Mouse (Mus musculus) neural tube, embryonic 13.5 days (tissue): ENCODE results near the gene Mt1. TPM values are rescaled to one million over a fixed set of nuclear protein-coding genes. Genes with fewer than 3 reads are reported as not detected.
A peak's percentile ranks its signal among the peaks of the same experiment; 100 is the strongest.

Experiments
- ATAC-seq: fragments of 200-750 bp; cut with Nextera tagmentation; 2 replicates; pipeline ENCODE4 v1.8.0; 2017; ENCODE audit warnings: low read depth, mild to moderate bottlenecking, moderate TSS enrichment, moderate library complexity
- H3K27ac ChIP-seq: fragments of 300-500 bp; sonication (generic); replicated peaks from 2 replicates; pipeline ENCODE4 v1.5.1; 2015; ENCODE audit warnings: moderate library complexity, mild to moderate bottlenecking, inconsistent platforms
- H3K27me3 ChIP-seq: fragments of 300-500 bp; sonication (generic); 2 replicates; pipeline ENCODE4 v1.6.1; 2015; ENCODE audit warnings: mild to moderate bottlenecking, inconsistent platforms
- H3K36me3 ChIP-seq: fragments of 300-500 bp; sonication (generic); 2 replicates; pipeline ENCODE4 v1.6.1; 2015; ENCODE audit warnings: mild to moderate bottlenecking, inconsistent platforms
- H3K4me1 ChIP-seq: fragments of 300-500 bp; sonication (generic); replicated peaks from 2 replicates; pipeline ENCODE4 v1.6.1; 2015; ENCODE audit warnings: inconsistent platforms
- H3K4me2 ChIP-seq: fragments of 300-500 bp; sonication (generic); 2 replicates; pipeline ENCODE4 v1.6.1; 2015; ENCODE audit warnings: inconsistent platforms, mild to moderate bottlenecking, moderate library complexity
- H3K4me3 ChIP-seq: fragments of 300-500 bp; sonication (generic); 2 replicates; pipeline ENCODE4 v1.5.1; 2015; ENCODE audit warnings: mild to moderate bottlenecking, inconsistent platforms
- H3K9ac ChIP-seq: fragments of 300-500 bp; sonication (generic); 2 replicates; pipeline ENCODE4 v1.6.1; 2015; ENCODE audit warnings: moderate library complexity, mild to moderate bottlenecking, inconsistent platforms
- H3K9me3 ChIP-seq: fragments of 300-500 bp; sonication (generic); 2 replicates; pipeline ENCODE4 v1.6.1; 2016; ENCODE audit warnings: inconsistent platforms
- WGBS: fragments of 180-500 bp; shearing (Covaris S2); methylation state at CpG from one replicate; pipeline ENCODE4 v1.1.7; 2015; 5-methylcytosine and 5-hydroxymethylcytosine counted together
- polyA plus RNA-seq: library from polyadenylated mRNA; unstranded; fragments of >200 nt; fragmentation: Nextera tagmentation; extraction: Ambion mirVana; gene quantifications from 2 replicates; pipeline ENCODE4 v1.2.1, GENCODE M21; 2015

Mt1 gene
- polyA plus RNA-seq, 1 experiment from 2014 or later, result 55.6 TPM

- peak; percentile 42; the same call in 1 of the 2 replicates for ATAC-seq
- 65% methylated on average over 13 of the region's 13 CpGs for WGBS
- H3K4me2 ChIP-seq, result no peak overlapping the region
- H3K36me3 ChIP-seq, result no peaks in the 10 kb centered on the region
- H3K27ac ChIP-seq, result 0 out of 2 replicates have a peak overlapping the region, but pooled peaks have one; percentile 25
- H3K27me3 ChIP-seq, result peaks cover 39% of the 10 kb centered on the region
- no peaks in the 10 kb centered on the region for H3K9me3 ChIP-seq
- H3K4me1 ChIP-seq, result peaks cover 25% of the 10 kb centered on the region
- no peak overlapping the region for H3K9ac ChIP-seq
- H3K4me3 ChIP-seq, result no peak overlapping the region
These were observed 10.6 kb downstream of the Mt1 start for GRCm38 (mm10) chr8:94189275-94190031.

- WGBS, result 28% methylated on average over 21 of the region's 21 CpGs
- Histone ChIP-seq H3K27ac (no peak overlapping the region), H3K4me3 (peak overlapping the region; percentile 30), H3K4me1 (peaks cover 25% of the 10 kb centered on the region), H3K9me3 (no peaks in the 10 kb centered on the region), H3K27me3 (peaks cover 21% of the 10 kb centered on the region), H3K36me3 (no peaks in the 10 kb centered on the region), H3K4me2 (peak overlapping the region; percentile 53), H3K9ac (peak overlapping the region; percentile 17; the same call in 1 of the 2 replicates)
- no peak for ATAC-seq
These were observed 12.3 kb downstream of the Mt1 start for GRCm38 (mm10) chr8:94191101-94191691.

GRCm38 (mm10) chr8:94192926-94193325, 14.0 kb downstream of the Mt1 start:
- 84% methylated on average over 1 of the region's 1 CpGs for WGBS
- H3K9ac ChIP-seq, result no peak overlapping the region
- no peak overlapping the region for H3K27ac ChIP-seq
- no peak overlapping the region for H3K4me3 ChIP-seq
- no peaks in the 10 kb centered on the region for H3K9me3 ChIP-seq
- H3K4me2 ChIP-seq, result no peak overlapping the region
- ATAC-seq, result no peak
- peaks cover 8% of the 10 kb centered on the region; the same call in 1 of the 2 replicates for H3K4me1 ChIP-seq
- H3K27me3 ChIP-seq, result 0 out of 2 replicates have a peak, but pooled peaks cover 5% of the 10 kb centered on the region
- H3K36me3 ChIP-seq, result no peaks in the 10 kb centered on the region

- Histone ChIP-seq H3K9ac (no peak overlapping the region), H3K4me2 (no peak overlapping the region), H3K4me3 (no peak overlapping the region), H3K4me1 (peaks cover 7% of the 10 kb centered on the region; the same call in 1 of the 2 replicates), H3K36me3 (no peaks in the 10 kb centered on the region), H3K27ac (no peak overlapping the region), H3K27me3 (0 out of 2 replicates have a peak, but pooled peaks cover 4% of the 10 kb centered on the region), H3K9me3 (no peaks in the 10 kb centered on the region)
- 87% methylated on average over 7 of the region's 7 CpGs for WGBS
- no peak for ATAC-seq
These were observed 15.8 kb downstream of the Mt1 start for GRCm38 (mm10) chr8:94194591-94195223.

GRCm38 (mm10) chr8:94199202-94199869, 20.5 kb downstream of the Mt1 start:
- peak; percentile 56; the same call in 1 of the 2 replicates for ATAC-seq
- Histone ChIP-seq H3K27me3 (no peaks in the 10 kb centered on the region), H3K27ac (no peak overlapping the region), H3K9ac (no peak overlapping the region), H3K9me3 (no peaks in the 10 kb centered on the region), H3K4me1 (no peaks in the 10 kb centered on the region), H3K4me2 (no peak overlapping the region), H3K36me3 (no peaks in the 10 kb centered on the region), H3K4me3 (no peak overlapping the region)
- WGBS, result 46% methylated on average over 10 of the region's 10 CpGs

GRCm38 (mm10) chr8:94204043-94204442, 25.2 kb downstream of the Mt1 start:
- no peak overlapping the region for H3K4me2 ChIP-seq
- WGBS, result 68% methylated on average over 3 of the region's 3 CpGs
- no peaks in the 10 kb centered on the region for H3K36me3 ChIP-seq
- no peak overlapping the region for H3K9ac ChIP-seq
- no peak for ATAC-seq
- H3K9me3 ChIP-seq, result no peaks in the 10 kb centered on the region
- H3K27ac ChIP-seq, result no peak overlapping the region
- no peaks in the 10 kb centered on the region for H3K4me1 ChIP-seq
- no peak overlapping the region for H3K4me3 ChIP-seq
- H3K27me3 ChIP-seq, result no peaks in the 10 kb centered on the region

GRCm38 (mm10) chr8:94205736-94206135, 26.9 kb downstream of the Mt1 start:
- Histone ChIP-seq H3K4me3 (no peak overlapping the region), H3K36me3 (no peaks in the 10 kb centered on the region), H3K9me3 (no peaks in the 10 kb centered on the region), H3K4me1 (no peaks in the 10 kb centered on the region), H3K4me2 (no peak overlapping the region), H3K9ac (no peak overlapping the region), H3K27ac (no peak overlapping the region), H3K27me3 (no peaks in the 10 kb centered on the region)
- ATAC-seq, result no peak
- WGBS, result 15% methylated on average over 5 of the region's 5 CpGs

GRCm38 (mm10) chr8:94206256-94206655, 27.4 kb downstream of the Mt1 start:
- H3K4me3 ChIP-seq, result no peak overlapping the region
- H3K4me1 ChIP-seq, result no peaks in the 10 kb centered on the region
- no peak overlapping the region for H3K4me2 ChIP-seq
- no peaks in the 10 kb centered on the region for H3K27me3 ChIP-seq
- H3K9me3 ChIP-seq, result no peaks in the 10 kb centered on the region
- H3K36me3 ChIP-seq, result no peaks in the 10 kb centered on the region
- WGBS, result 79% methylated on average over 8 of the region's 8 CpGs
- no peak for ATAC-seq
- H3K27ac ChIP-seq, result no peak overlapping the region
- no peak overlapping the region for H3K9ac ChIP-seq

- H3K4me3 ChIP-seq, result no peak overlapping the region
- 71% methylated on average over 2 of the region's 2 CpGs for WGBS
- no peak overlapping the region for H3K9ac ChIP-seq
- no peak for ATAC-seq
- no peak overlapping the region for H3K4me2 ChIP-seq
- H3K9me3 ChIP-seq, result no peaks in the 10 kb centered on the region
- H3K27ac ChIP-seq, result no peak overlapping the region
- H3K36me3 ChIP-seq, result no peaks in the 10 kb centered on the region
- H3K27me3 ChIP-seq, result no peaks in the 10 kb centered on the region
- no peaks in the 10 kb centered on the region for H3K4me1 ChIP-seq
These were observed 28.6 kb downstream of the Mt1 start for GRCm38 (mm10) chr8:94207491-94207890.

- Histone ChIP-seq H3K9ac (no peak overlapping the region), H3K4me2 (no peak overlapping the region), H3K4me3 (no peak overlapping the region), H3K27ac (no peak overlapping the region), H3K9me3 (no peaks in the 10 kb centered on the region), H3K4me1 (peaks cover 5% of the 10 kb centered on the region), H3K36me3 (no peaks in the 10 kb centered on the region), H3K27me3 (no peaks in the 10 kb centered on the region)
- no peak for ATAC-seq
- 82% methylated on average over 6 of the region's 6 CpGs for WGBS
These were observed 30.8 kb downstream of the Mt1 start for GRCm38 (mm10) chr8:94209639-94210038.

GRCm38 (mm10) chr8:94210225-94210624, 31.3 kb downstream of the Mt1 start:
- Histone ChIP-seq H3K4me2 (no peak overlapping the region), H3K9ac (no peak overlapping the region), H3K4me3 (no peak overlapping the region), H3K9me3 (no peaks in the 10 kb centered on the region), H3K36me3 (no peaks in the 10 kb centered on the region), H3K27me3 (no peaks in the 10 kb centered on the region), H3K27ac (no peak overlapping the region), H3K4me1 (peaks cover 9% of the 10 kb centered on the region)
- no peak for ATAC-seq
- WGBS, result 64% methylated on average over 3 of the region's 3 CpGs

- peak overlapping the region; percentile 88 for H3K4me2 ChIP-seq
- H3K4me1 ChIP-seq, result peaks cover 23% of the 10 kb centered on the region
- H3K4me3 ChIP-seq, result peak overlapping the region; percentile 68
- H3K27me3 ChIP-seq, result no peaks in the 10 kb centered on the region
- no peaks in the 10 kb centered on the region for H3K36me3 ChIP-seq
- H3K9me3 ChIP-seq, result no peaks in the 10 kb centered on the region
- peak overlapping the region; percentile 60; the same call in 1 of the 2 replicates for H3K9ac ChIP-seq
- 0 out of 2 replicates have a peak overlapping the region, but pooled peaks have one; percentile 52 for H3K27ac ChIP-seq
- 75% methylated on average over 6 of the region's 6 CpGs for WGBS
- no peak for ATAC-seq
These were observed 34.9 kb downstream of the Mt1 start for GRCm38 (mm10) chr8:94213819-94214218.
